Mouse (Mus musculus) cortical plate, adult 2 months (tissue): Measurements from ENCODE around the gene Pank1. TPM values are rescaled to one million over a fixed set of nuclear protein-coding genes. Genes with fewer than 3 reads are reported as not detected.
A peak's percentile ranks its signal among the peaks of the same experiment; 100 is the strongest.

Experiments
- H3K27ac ChIP-seq: fragments of 200-500 bp; 2 replicates; pipeline ENCODE4 v1.5.1; 2012; ENCODE audit warnings: low read length, control low read depth, inconsistent platforms; ENCODE audit not compliant: insufficient read depth
- H3K4me1 ChIP-seq: fragments of 200-500 bp; 2 replicates; pipeline ENCODE4 v1.6.1; 2011; ENCODE audit warnings: low read length; ENCODE audit not compliant: control insufficient read depth, insufficient read depth
- H3K4me3 ChIP-seq: fragments of 200-500 bp; 2 replicates; pipeline ENCODE4 v1.5.1; 2011; ENCODE audit warnings: mild to moderate bottlenecking, low read length, control low read depth; ENCODE audit not compliant: insufficient read depth
- CTCF ChIP-seq: fragments of 200-500 bp; IDR thresholded peaks from 2 replicates; pipeline ENCODE4 v1.5.1; 2011; ENCODE audit warnings: mild to moderate bottlenecking, control low read depth, low read length; ENCODE audit not compliant: insufficient read depth; ENCODE audit errors: extremely low read depth
- POLR2A ChIP-seq: fragments of 200-500 bp; IDR thresholded peaks from 2 replicates; pipeline ENCODE4 v1.6.1; 2011; ENCODE audit warnings: mild to moderate bottlenecking, low read length, control low read depth; ENCODE audit not compliant: insufficient read depth; ENCODE audit errors: extremely low read depth
- polyA plus RNA-seq: library from polyadenylated mRNA; depleted of rRNA; stranded (reverse); fragments of >200 nt; gene quantifications from 2 replicates; pipeline ENCODE4 v1.2.3, GENCODE M21; 2012; rRNA removed

The Pank1 gene
- polyA plus RNA-seq: 6.8 and 7.0 TPM in 2 replicates

DNA sequence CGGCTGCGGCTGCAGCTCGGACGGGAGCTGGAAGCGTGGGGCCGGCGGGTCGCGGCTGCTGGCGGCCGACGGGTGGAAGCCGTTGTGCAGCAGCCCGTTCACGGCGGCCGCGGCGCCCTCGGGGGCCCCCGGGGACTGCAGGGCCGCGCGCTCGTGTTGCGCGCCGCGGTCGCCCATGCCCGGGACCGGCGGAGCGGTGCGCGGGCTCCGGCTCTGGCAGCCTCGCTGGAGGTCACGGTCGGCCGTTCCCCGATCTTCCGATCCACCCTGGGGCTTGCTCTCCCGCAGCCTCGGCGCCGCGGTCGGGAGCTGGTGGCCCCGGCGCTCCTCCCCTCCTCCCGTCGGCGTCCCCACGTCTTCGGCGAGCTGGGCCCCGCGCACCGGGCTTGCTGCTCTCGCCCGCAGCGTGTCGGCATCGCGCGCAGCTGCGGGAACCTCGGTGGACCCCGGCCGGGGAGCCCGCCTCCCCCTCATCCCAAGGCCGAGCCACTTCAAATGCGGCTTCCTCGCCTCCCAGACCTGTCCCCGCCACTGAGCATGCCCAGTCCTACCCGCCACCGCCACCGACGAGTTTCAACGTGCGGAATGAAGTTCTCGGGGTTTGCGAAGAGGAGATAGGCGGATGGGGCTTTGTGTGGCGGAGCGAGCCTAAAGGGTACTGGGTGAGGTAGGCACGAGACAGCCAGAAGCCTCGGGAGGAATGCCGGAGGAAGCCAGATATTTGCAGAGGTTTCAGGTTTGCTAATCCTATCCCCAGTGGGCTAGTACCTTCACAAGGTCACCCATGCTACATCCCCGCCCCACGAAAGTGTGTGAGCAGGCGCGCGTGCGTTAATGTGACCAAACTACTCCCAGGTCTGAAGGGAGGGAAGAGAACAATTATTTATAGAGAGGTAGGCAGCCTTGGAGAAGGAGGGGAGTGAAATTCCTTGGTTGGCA is at the start of gene Pank1:
Gene Pank1 (minus strand): TSS at position 853 of the 939 bp plus-strand sequence.
- peak within 1 kb of the TSS; percentile 98 for H3K27ac ChIP-seq
- TF ChIP-seq CTCF (no peak), POLR2A (peak; percentile 69)
- H3K4me3 ChIP-seq: peak within 1 kb of the TSS; percentile 50
- peaks cover 2% of the 10 kb centered on the region; the same call in 1 of the 2 replicates for H3K4me1 ChIP-seq

DNA sequence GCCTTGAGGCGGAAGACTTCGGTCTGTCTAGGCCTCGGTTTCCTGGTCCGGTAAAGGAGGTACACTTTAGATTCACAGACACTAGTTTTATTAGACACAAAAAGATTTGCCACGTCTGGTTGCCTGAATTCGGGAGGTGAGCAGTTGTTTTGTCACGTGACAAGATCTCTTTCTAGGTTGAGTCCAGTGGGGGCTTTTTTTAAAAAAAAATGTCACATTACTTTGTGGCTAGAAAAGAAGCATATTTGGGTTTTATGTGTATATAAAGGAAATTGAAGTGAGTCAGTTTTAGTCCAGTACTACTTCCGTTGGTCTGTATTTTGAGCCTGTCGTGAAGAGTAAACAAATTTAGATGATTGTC is 43.3 kb upstream of the Pank1 start:
- Histone ChIP-seq H3K27ac (no peak overlapping the region), H3K4me3 (peak overlapping the region; percentile 73), H3K4me1 (no peaks in the 10 kb centered on the region)
- TF ChIP-seq POLR2A (no peak), CTCF (no peak)

DNA sequence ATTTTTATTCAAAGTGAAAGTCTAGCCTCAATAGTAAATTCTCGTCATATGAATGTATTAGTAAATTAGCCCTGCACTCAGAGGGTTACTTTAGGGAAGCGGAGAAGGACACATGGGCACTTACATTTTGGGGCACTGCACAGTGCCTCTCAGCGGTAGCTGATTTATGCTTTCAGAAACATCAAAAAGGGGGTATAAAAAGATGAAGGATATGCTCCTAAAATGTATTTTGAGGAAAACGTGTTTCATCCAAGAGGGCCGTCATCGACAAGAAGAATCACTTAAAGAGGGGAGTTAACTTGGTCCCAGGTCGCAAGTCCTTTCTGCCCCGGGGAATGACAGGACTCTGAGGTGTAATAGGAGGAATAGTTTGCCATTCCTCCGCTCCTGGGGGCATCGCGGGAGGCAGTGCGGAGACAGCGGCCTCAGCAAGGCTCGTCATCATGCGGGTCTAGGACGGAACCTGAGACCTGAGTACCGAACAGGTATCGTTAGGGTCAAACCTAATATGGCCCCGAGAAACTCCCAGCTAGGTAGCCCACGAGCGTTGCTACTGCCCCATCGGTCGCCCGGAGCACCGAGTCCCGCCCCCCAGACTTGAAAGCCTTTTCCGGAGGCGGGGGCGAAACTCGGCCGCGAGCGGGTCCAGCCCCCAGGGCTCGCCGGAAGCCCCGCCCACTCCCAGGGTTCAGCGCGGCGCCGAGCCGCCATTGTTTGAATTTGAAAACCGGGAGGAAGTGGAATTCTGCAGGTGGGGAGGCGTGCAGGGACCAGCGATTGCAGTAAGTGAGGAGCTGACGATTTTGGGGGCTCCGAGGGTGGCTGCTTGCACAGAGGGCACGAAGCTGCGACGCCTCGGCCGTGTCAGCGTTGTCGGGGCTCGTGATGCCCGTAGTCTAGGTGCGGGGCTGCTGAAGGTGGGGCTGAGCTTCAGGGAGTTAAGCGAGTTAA is 42.7 kb upstream of the Pank1 start, which contains the start of gene Kif20b:
Gene Kif20b (plus strand): TSS at position 710 of the 951 bp plus-strand sequence.
- TF ChIP-seq CTCF (no peak), POLR2A (peak; percentile 56; the same call in 1 of the 2 replicates)
- H3K4me1 ChIP-seq: no peaks in the 10 kb centered on the region
- H3K4me3 ChIP-seq: peak within 1 kb of the TSS; percentile 73
- no peak within 1 kb of the TSS for H3K27ac ChIP-seq

DNA sequence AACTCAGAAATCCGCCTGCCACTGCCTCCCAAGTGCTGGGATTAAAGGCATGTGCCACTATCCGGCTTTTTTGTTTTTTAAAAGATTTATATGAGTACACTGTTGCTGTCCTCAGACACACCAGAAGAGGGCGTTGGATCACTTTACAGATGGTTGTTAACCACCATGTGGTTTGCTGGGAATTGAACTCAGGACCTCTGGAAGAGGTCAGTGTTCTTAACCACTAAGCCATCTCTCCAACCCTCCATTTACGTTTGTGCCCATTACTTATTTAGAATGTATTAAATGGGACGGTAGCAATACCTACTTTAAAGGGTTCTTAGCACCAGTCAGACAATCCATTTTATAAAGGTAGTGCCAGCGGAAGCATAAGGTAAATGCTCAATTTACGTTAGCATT is 42.0 kb upstream of the Pank1 start:
- Histone ChIP-seq H3K4me1 (no peaks in the 10 kb centered on the region), H3K4me3 (peak overlapping the region; percentile 73), H3K27ac (no peak overlapping the region)
- TF ChIP-seq POLR2A (no peak), CTCF (no peak)

DNA sequence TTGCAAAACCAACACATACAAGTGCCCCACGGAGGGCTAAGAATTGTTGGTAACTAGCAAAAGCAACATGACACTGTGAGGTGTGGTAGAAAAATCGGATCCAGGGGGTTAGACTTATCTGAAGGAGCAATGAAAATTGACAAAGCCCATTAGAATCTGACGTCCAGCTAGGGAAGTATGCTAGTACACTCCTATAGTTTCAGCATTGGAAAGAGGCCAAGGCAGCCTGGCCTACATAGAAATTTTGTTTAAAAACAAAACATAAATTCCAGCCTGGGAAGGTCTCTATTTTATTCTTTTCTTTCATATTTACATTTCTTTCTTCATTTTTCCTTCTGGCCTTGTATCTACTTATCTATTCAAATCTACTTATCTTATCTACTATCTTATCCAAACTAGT is 41.3 kb upstream of the Pank1 start:
- TF ChIP-seq POLR2A (no peak), CTCF (no peak)
- H3K4me3 ChIP-seq: no peak overlapping the region
- H3K4me1 ChIP-seq: no peaks in the 10 kb centered on the region
- no peak overlapping the region for H3K27ac ChIP-seq

DNA sequence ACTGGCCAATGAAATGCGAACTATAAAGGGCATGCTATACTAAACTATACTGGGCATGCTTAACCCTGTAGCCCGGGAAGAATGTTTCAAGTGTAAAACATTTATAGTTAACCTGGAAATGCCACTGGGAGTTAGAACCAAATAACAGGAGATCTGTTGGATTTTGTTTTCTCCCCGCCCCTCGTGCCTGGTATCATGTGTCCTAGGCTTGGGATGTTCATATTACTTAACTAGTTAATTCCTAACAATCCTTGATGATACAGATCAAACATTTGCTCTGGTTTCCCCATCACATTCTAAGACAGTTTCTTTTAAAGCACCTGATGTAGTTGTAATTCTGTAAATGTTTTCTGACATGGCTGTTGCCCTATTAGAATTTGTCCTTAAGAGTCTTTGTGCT is 40.8 kb upstream of the Pank1 start:
- TF ChIP-seq CTCF (no peak), POLR2A (no peak)
- Histone ChIP-seq H3K4me3 (no peak overlapping the region), H3K4me1 (no peaks in the 10 kb centered on the region), H3K27ac (no peak overlapping the region)

DNA sequence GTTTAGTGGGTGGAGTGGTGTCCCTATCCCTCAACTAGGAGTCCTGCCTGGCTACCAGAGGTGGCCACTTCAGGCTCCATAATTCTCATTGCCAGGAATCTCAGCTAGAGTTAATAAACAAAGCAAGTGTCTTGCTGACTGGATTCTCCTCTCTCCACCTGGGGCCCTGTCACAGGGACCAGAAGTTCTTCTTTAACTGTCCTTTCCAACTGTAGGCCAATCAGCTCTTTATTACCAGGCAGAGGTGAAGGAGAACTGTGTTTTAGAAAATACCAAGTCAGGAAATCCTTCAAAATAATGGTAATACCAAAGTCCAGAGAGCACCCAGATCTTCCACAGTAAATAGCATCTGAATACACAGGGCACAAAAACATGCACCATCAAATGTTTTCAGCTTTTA is 33.1 kb upstream of the Pank1 start:
- TF ChIP-seq CTCF: no peak
- Histone ChIP-seq H3K4me1 (no peaks in the 10 kb centered on the region), H3K27ac (no peak overlapping the region), H3K4me3 (no peak overlapping the region)

DNA sequence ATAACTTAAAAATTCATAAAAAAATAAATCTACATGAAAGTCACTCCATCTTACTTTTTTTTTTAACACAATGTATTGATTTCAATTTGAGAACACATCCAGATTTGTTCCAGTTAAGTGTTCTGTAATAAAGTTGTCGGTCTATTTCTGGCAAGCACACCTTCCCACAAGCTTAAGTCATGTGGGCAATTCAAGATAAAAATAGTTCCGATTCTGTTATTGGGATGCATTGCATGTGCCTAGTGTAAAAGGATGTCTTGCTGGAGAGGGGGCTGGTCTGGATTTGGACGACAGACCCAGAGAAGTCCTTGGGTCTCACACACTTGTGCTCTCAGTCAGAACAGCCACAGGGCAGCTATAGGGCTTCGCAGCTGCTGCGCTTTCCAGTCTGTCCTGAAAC is 27.5 kb upstream of the Pank1 start:
- no peak overlapping the region for H3K4me3 ChIP-seq
- TF ChIP-seq CTCF (no peak), POLR2A (no peak)
- H3K4me1 ChIP-seq: no peaks in the 10 kb centered on the region
- no peak overlapping the region for H3K27ac ChIP-seq

DNA sequence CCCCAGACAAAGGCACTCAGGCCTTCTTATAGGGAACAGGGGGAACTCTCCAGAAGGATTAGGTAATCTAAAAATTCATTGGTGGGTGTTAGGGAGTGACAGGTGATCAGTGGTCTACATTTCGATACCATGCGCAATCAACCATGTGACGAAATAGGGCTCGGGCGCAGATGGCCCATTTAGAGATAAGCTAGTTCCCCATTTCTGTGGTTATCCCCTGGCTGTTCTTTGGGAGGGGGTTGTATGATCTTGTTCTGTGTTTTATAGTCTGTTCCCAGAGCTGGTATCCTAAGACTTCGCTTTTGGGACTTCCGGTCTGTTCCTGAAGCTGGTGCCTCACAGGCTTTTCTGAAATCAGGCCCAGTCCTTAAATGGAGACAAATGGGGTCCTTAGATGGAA is 26.2 kb upstream of the Pank1 start:
- no peak overlapping the region for H3K27ac ChIP-seq
- H3K4me3 ChIP-seq: no peak overlapping the region
- H3K4me1 ChIP-seq: no peaks in the 10 kb centered on the region
- TF ChIP-seq POLR2A (no peak), CTCF (no peak)

DNA sequence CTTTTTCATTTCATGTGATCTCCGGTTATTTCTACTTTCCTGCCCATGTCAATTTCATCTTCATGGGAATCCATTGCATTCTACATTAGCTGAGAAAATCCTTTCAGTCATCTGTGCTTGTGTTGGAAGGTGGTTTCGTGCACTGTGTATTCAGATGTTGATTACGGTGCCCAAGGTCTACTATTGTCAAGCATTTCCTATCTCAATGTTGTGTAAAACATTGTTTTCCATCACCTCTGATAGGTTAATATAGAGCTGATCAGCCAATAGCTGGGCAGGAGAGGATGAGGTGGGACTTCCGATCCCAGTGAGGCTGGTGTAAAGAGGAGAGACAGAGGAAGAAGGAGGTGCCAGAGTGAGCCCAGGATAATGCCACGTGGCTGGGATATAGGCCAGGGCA is 24.8 kb upstream of the Pank1 start:
- no peak overlapping the region for H3K4me3 ChIP-seq
- TF ChIP-seq CTCF (no peak), POLR2A (no peak)
- H3K4me1 ChIP-seq: no peaks in the 10 kb centered on the region
- no peak overlapping the region for H3K27ac ChIP-seq
